Mouse (Mus musculus) thymus, adult 2 months (tissue): Measurements from ENCODE around the gene Irf2bp2.

Source experiments
- CTCF ChIP-seq: fragments of 200-500 bp; IDR thresholded peaks from 2 replicates; pipeline ENCODE4 v1.5.1; 2012; ENCODE audit warnings: mild to moderate bottlenecking, control low read depth, low read length, moderate library complexity, borderline replicate concordance; ENCODE audit not compliant: control insufficient read depth, poor library complexity, insufficient read depth; ENCODE audit errors: extremely low read depth
- POLR2A ChIP-seq: fragments of 200-500 bp; IDR thresholded peaks from 2 replicates; pipeline ENCODE4 v1.6.1; 2012; ENCODE audit warnings: mild to moderate bottlenecking, low read length, control low read depth, moderate library complexity; ENCODE audit not compliant: control insufficient read depth, poor library complexity, insufficient read depth; ENCODE audit errors: extremely low read depth

DNA sequence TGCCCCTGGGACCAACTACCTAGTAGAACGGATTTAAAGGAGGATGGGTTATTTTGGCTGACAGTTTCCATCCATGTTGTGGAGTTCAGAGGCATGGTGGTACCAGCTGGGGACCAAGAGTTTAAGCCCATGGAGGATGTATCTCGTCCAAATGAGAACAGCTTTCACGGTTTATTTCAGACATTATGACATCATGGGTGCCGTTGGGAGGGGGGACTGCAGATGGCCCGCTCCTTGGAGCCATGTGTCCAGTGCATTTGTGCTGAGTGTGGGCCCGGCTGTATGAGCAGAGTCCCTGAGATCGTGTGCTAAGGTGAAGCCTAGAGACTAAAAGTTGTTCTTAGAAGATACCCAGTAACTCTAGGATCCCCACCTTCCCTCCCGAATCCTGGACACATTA, 50.4 kb downstream of the Irf2bp2 start:
- TF ChIP-seq POLR2A (no peak), CTCF (no peak)
